Mouse (Mus musculus): Measurements from ENCODE around the gene Fam199x. TPM values are rescaled to one million over a fixed set of nuclear protein-coding genes. Genes with fewer than 3 reads are reported as not detected.

Gene Fam199x
- 1.1 TPM for polyA plus RNA-seq (2015; fragmentation: Illumina TruSeq; extraction: RNeasy Lipid Tissue Mini Kit (QIAGEN cat#74804); ENCODE audit: insufficient read depth, low read depth, low replicate concordance)

GRCm38 (mm10) chrX:137049425-137050225 lies at the start of gene Fam199x:
Gene Fam199x (plus strand): TSS chrX:137049594.

GRCm38 (mm10) chrX:137038000-137038483 lies 11.4 kb upstream of the Fam199x start, which contains the start of gene Slc25a53:
Gene Slc25a53 (minus strand): TSS chrX:137038302.

GRCm38 (mm10) chrX:137121718-137122117 lies 72.3 kb downstream of the Fam199x start, which contains the start of gene Esx1:
Gene Esx1 (minus strand): TSS chrX:137122083.

Other genes starting within 250 kb of the Fam199x start
- 3.3 TPM for gene Plp1, start 226.9 kb upstream of the Fam199x start, polyA plus RNA-seq (2015; fragmentation: Illumina TruSeq; extraction: RNeasy Lipid Tissue Mini Kit (QIAGEN cat#74804); ENCODE audit: insufficient read depth, low read depth, low replicate concordance)
- gene Rab9b, start 180.8 kb upstream of the Fam199x start, polyA plus RNA-seq (2015; fragmentation: Illumina TruSeq; extraction: RNeasy Lipid Tissue Mini Kit (QIAGEN cat#74804); ENCODE audit: insufficient read depth, low read depth, low replicate concordance): not detected
- gene H2bfm, start 122.3 kb upstream of the Fam199x start, polyA plus RNA-seq (2015; fragmentation: Illumina TruSeq; extraction: RNeasy Lipid Tissue Mini Kit (QIAGEN cat#74804); ENCODE audit: insufficient read depth, low read depth, low replicate concordance): not detected
- gene Tmsb15b2, start 74.1 kb upstream of the Fam199x start, polyA plus RNA-seq (2015; fragmentation: Illumina TruSeq; extraction: RNeasy Lipid Tissue Mini Kit (QIAGEN cat#74804); ENCODE audit: insufficient read depth, low read depth, low replicate concordance): 31.8 TPM
- gene Tmsb15l, start 72.7 kb upstream of the Fam199x start, polyA plus RNA-seq (2015; fragmentation: Illumina TruSeq; extraction: RNeasy Lipid Tissue Mini Kit (QIAGEN cat#74804); ENCODE audit: insufficient read depth, low read depth, low replicate concordance): 2.5 TPM
- 6.7 TPM for gene Tmsb15b1, start 72.7 kb upstream of the Fam199x start, polyA plus RNA-seq (2015; fragmentation: Illumina TruSeq; extraction: RNeasy Lipid Tissue Mini Kit (QIAGEN cat#74804); ENCODE audit: insufficient read depth, low read depth, low replicate concordance)
- 3.7 TPM for gene Zcchc18, start 56.4 kb upstream of the Fam199x start, polyA plus RNA-seq (2015; fragmentation: Illumina TruSeq; extraction: RNeasy Lipid Tissue Mini Kit (QIAGEN cat#74804); ENCODE audit: insufficient read depth, low read depth, low replicate concordance)
- 1.5 TPM for gene Slc25a53, start 11.3 kb upstream of the Fam199x start, polyA plus RNA-seq (2015; fragmentation: Illumina TruSeq; extraction: RNeasy Lipid Tissue Mini Kit (QIAGEN cat#74804); ENCODE audit: insufficient read depth, low read depth, low replicate concordance)
- gene Esx1, start 72.5 kb downstream of the Fam199x start, polyA plus RNA-seq (2015; fragmentation: Illumina TruSeq; extraction: RNeasy Lipid Tissue Mini Kit (QIAGEN cat#74804); ENCODE audit: insufficient read depth, low read depth, low replicate concordance): not detected